Mouse (Mus musculus): Measurements from ENCODE around the gene Cryzl1. TPM values are rescaled to one million over a fixed set of nuclear protein-coding genes. Genes with fewer than 3 reads are reported as not detected.
A peak's percentile ranks its signal among the peaks of the same experiment; 100 is the strongest.

The Cryzl1 gene
- total RNA-seq (2021) = 10 to 100 TPM; 45.9 TPM
- long read RNA-seq, experiment 1, transcript Cryzl1-201 (13 exons, 1,965 nt) = major isoform, 22 of 33 reads
- long read RNA-seq, experiment 1, partial matches to known transcripts = 5 of 33 reads
- long read RNA-seq, experiment 1, other reads (novel, unspliced or antisense) = 5 of 33 reads
- long read RNA-seq, experiment 2, transcript Cryzl1-202 (10 exons, 1,154 nt) = minor isoform, 7 of 106 reads
- long read RNA-seq, experiment 2, transcript Cryzl1-201 (13 exons, 1,965 nt) = major isoform, 62 of 106 reads
- long read RNA-seq, experiment 2, partial matches to known transcripts = 23 of 106 reads
- long read RNA-seq, experiment 2, other reads (novel, unspliced or antisense) = 13 of 106 reads

DNA sequence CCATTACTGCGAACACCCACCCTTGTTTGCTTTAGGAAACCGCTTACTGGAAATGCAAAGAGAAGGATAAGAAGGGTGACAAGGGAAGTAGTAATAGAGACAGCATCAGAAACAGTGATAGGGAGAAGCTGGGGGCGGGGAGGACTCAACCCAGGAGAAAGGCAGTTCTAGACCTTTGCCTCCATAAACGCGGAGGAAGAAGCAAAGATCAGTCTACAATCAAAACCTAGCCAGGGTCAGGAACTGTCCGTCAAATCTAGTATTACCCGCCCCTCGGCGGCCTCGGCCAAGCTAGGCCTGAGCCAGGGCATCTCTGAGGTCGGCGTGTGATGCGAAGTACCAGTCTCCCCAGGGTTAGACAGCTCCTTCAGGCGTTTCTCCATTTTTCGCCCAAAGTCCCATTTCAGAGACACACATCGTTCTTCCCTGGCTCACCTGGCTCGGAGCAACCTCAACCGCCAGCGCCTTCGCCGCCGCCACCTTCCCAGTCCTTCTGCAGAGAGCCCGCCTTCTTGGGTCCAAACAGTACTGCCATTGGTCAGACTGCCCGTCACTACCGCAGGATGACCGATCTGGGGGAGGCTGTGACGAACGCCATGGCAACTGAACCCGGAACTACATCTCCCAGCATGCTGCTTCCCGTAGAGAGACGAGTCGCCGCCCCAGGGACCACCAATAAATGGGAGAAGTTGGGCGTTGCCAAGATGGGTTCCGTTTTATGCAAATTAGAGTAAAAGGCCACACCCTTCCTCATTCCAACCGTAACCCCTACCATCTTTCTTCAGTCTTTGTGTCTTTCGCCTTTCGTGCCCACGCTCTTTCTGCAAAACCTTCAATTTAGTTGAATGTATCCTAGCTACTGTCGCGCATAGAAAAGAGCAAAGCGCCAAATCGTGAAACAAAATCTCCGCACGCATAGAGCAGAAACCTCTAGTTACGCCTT lies at the start of gene Cryzl1:
Gene Cryzl1, minus strand, starts transcription at position 853 of the 943 bp plus-strand sequence.
- peak; percentile 90 to 92 for DNase-seq (ENCODE audit: low spot score in 2 of 2)

DNA sequence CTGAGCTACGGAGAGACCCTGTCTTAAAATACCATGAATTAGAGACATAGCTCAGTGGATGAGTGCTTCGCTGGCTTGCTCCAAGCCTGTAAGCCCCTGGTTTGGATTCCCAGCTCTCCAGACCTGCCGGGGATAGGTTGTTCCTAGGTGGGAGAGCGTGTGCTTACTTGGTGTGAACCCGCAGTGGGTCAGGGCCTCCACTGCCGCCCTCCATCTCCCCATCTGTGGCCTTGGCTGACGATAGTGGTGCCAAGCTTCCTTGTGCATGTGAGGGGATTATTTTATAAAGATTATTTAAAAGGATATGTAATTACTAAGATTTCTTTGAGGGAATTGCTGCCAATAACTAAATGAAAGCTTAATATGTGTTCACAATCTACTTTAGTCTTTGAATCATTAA lies 43.8 kb upstream of the Cryzl1 start:
- DNase-seq (ENCODE audit: low spot score in 2 of 2) = no peak

DNA sequence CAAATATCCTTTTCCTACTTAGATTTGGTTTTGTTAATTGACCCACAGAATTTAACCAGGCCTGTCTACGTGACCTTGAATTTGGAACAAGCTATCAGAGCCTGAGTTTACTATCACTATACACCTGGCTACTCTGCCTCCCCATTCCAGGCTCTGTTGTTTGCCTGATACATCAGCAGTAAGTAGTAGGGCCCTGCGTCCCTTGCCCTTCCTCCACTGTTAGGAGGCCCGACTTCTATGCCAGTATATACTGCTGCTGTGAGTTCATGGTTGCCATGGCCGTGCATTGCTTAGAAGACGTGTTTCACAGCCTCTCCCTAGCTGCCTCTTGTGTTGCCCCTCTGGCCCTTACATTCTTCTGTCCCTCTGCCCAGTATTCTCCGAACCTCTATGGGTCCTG lies 42.6 kb upstream of the Cryzl1 start:
- DNase-seq (ENCODE audit: low spot score in 2 of 2) = no peak

DNA sequence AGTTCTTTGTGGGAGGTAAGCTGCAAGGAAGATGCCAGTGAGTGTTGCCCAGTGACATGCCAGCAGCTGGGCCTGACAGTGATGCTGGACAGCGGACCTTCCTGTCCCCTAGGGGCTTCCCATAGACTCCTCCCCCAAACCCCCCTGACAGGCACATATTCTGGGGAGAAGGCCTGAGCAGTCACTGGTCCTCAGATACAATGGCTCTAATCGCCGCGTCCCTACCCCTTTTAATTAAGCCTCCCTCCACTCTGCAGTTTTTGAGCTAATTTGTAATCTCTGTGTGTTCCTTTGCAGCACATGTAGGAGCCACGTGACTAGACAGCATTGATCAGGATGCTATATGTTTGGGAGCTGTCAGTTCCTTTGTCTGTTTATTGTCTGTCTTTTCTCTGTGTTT lies 41.9 kb upstream of the Cryzl1 start:
- no peak for DNase-seq (ENCODE audit: low spot score in 2 of 2)

DNA sequence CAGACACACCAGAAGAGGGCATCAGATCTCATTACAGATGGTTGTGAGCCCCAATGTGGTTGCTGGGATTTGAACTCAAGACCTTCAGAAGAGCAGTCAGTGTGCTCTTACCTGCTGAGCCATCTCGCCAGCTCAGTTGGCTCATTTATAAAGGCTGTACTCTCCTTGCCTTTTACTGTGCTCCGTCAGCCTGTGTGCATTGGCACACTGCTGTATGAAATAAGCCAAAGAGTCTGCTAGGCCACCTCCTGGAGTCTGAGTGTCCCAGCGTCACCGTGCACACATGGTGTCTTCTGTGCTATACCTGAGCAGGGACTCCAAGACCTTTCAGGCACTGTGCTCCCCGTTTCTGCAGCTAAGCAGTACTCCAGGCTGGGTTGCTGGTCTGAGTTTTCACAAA lies 41.1 kb upstream of the Cryzl1 start:
- no peak for DNase-seq (ENCODE audit: low spot score in 2 of 2)

DNA sequence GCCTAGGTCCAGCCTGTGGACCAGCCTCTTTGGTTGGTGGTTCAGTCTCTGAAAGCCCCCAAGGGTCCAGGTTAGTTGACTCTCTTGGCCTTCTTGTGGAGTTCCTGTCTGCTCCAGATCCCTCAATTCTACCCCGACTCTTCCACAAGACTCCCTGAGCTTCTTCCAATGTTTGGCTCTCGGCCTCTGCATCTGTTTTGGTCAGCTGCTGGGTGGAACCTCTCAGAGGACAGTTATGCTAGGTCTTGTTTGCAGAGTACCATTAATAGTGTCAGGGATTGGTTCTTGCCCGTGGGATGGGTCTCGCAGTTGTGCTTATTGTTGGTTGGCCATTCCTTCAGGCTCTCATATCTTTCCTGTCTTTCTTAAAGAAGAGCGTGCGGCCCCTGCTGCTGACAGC lies 39.8 kb upstream of the Cryzl1 start:
- DNase-seq (ENCODE audit: low spot score in 2 of 2) = no peak

DNA sequence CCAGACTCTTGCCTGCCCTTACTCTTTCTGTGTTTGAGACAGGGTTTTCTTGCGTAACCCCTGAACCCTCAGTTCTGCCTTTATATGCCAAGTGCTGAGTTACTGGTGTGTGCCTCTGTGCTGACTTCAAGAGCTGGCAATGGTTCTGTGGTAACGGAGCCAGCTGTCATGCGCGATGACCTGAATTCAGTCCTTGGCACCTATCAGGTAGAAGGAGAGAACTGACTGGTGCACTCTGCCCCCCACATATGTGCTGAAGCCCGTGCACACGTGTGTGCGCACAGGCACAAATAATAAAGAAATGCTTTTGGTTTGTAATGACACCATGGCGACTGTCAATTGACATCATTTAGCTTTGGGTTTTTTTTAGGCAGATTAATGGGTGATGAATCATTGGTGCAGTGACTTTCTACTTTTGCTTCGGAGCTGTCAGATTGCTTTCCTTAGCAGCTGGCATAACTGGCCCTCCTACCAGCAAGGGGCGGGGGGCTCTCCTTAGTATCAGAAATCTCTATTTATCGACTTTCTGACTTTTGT lies 38.5 kb upstream of the Cryzl1 start:
- peak; percentile 41 to 54 for DNase-seq (ENCODE audit: low spot score in 2 of 2)

DNA sequence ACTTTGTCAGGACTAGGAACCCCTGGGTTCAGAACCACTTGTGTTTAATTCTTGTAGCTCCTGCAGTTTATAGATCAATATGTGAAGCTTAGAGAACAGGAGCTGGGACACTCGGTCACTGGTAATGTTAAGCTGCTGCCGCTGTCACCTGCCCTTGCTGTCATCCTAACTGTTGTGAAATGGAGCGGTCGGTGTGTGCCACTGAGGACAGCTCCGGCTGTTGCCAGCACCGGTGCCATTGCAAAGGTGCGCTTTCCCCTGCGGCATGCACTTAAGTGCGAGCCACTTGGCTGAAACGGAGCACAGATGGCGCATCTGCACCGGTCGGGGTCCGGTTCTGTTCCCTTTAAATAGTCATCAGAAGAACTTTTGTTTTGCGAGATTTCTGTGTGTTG lies 37.0 kb upstream of the Cryzl1 start:
- DNase-seq (ENCODE audit: low spot score in 2 of 2) = no peak

DNA sequence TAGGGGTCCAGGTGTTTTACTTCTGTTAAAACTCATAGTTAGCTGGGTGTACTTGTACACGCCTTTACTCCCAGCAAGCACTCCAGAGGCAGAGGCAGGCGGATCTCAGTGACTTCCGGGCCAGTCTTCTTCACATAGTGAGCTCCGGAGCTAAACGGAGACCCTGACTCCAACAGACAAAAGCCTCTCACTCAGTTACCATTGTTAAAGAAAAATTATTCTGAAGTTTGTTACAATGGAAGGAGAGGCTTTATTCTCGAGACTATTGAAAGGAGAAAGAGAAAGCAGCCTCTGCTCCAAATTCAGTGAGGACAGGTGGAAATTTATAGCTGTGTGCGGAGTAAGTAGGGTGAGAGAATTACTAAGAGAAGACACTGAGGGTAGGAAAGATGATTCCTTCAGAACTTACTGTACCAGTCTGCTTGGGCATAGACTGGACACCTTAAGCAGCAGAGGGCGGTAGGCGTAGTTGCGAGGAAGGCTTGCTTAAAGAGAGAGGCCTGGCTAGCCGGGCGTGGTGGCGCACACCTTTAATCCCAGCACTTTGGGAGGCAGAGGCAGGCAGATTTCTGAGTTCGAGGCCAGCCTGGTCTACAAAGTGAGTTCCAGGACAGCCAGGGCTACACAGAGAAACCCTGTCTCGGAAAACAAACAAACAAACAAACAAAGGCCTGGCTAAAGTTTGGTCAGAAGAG lies 36.5 kb upstream of the Cryzl1 start:
- no peak for DNase-seq (ENCODE audit: low spot score in 2 of 2)

DNA sequence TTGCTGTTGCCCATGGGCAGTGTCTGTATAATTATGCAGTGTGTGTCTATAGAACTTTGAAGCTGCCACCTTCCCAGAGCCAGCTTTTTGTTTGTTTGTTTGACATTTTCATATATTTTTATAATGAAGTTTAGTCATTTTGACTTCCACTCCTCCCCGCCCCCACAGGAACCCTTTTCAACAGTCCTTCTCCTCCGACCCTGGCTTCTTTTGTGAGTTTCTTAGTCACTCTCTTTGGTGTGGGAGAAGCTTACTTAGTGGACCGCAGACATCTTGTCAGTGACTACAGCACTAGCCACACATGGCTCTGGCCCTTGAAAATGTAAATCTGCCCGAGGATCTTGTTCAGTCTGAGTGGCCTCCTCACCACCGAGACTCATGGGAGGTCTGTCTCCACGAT lies 35.6 kb upstream of the Cryzl1 start:
- no peak for DNase-seq (ENCODE audit: low spot score in 2 of 2)

DNA sequence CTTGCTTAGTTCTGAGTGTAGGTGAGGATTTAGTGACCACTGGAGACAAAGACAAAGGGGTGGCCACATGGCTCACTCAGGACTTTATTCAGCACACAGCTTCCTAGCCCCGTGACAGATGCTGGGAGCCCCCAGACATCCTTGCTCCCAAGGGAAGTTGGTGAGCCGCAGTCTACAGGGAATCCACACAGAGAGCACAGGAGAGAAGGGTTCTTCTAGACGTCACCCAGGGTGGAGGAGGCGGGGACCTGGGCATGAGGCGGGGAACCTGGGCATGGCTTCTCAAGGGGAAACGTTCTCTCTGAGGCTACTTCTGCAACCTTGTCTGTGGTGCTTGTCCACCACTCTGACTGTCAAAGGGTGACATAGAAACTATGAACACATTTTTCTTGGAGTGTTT lies 35.2 kb upstream of the Cryzl1 start:
- no peak for DNase-seq (ENCODE audit: low spot score in 2 of 2)

DNA sequence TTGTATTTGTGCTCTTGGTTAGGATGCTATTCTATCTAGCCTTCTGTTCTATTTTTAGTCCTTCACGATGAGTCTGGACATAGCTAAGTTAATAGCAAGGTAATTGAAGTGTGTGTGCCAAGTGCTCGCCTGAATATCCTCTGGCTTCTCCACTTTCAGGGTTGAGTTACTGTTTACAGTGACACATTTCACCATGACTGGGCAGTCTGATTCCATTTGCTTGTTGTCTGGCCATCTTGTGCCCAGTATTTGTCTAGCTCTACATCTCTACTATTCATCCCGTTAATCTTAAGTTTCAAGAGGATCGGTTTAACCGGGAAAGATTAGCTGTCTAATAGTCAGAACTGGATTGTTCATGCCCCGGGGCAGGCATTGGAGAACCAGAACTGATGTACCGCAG lies 33.7 kb upstream of the Cryzl1 start:
- DNase-seq (ENCODE audit: low spot score in 2 of 2) = no peak

DNA sequence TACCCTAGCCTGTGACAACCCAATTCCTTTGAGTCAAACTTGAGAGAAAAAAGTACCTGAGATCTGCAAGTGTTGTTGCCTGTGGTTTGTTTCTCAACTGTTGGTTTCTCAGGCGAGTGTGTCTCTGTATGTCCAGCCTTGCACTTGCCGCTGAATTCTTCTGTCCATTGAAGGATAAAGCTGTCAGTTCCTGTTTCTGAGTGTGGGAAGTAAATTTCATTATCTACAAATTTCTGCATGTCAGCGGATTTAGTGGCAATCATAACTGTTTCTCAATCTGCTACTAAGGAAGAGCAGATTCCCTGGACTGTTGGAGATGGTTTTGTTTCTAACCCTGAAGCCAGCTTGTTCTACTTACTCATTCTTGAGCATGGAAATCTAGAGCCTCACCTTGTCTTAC lies 33.0 kb upstream of the Cryzl1 start:
- no peak for DNase-seq (ENCODE audit: low spot score in 2 of 2)

DNA sequence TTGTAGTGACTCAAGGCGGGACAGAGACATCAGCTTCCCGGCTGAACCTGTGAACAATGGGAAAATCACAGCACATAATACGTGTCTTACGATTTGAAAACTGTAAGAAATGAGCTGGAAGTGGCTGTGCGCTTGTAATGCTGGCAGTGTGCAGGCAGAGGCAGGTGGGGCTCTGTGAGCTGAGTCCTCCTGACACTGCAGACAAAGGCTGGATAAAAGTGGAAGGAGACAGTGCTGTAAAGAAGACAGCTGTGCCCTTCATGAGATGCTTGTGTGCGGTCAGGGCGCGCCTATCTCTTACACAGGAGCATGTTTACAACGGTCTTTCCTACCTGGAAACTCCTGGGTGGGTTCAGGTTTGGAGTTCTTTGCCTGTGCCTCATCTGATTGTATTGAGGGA lies 32.4 kb upstream of the Cryzl1 start:
- no peak for DNase-seq (ENCODE audit: low spot score in 2 of 2)

DNA sequence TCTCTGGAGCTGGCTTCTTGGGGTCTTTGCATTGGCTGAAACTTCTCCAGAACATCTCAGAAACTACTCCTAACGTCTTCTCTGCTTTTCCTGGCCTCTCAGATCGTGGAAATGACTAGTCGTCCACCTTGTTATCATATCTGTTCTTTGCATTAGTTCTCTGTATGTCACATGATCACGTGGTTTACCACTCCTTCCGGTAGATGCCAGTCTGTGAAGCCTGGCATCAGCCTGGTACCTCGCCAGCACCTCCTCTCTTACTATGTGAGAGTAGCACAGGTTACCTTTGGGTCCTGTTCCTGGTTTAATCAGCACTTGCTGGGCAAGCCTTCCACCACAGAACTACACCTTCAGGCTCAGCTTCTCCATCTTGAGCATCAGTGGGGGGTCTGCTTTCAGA lies 26.2 kb upstream of the Cryzl1 start:
- no peak for DNase-seq (ENCODE audit: low spot score in 2 of 2)

DNA sequence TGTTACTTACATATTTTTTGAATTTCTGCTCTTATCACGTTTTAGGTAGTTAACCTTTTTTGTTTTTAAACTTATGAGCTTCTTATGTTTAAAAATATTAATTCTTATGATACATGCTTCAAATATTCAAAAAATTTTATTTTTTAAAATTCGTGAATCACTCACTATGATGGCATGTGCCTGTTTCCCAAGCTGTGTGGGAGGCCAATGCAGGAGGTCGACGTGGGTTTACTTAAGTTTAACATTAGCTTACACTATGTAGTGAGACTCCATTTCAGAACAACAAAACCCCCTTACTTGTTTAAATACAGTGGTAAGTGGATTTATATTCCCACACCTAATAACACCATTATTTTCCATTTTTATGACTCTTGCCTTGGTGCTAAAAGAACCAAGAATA lies 24.8 kb upstream of the Cryzl1 start:
- no peak for DNase-seq (ENCODE audit: low spot score in 2 of 2)

DNA sequence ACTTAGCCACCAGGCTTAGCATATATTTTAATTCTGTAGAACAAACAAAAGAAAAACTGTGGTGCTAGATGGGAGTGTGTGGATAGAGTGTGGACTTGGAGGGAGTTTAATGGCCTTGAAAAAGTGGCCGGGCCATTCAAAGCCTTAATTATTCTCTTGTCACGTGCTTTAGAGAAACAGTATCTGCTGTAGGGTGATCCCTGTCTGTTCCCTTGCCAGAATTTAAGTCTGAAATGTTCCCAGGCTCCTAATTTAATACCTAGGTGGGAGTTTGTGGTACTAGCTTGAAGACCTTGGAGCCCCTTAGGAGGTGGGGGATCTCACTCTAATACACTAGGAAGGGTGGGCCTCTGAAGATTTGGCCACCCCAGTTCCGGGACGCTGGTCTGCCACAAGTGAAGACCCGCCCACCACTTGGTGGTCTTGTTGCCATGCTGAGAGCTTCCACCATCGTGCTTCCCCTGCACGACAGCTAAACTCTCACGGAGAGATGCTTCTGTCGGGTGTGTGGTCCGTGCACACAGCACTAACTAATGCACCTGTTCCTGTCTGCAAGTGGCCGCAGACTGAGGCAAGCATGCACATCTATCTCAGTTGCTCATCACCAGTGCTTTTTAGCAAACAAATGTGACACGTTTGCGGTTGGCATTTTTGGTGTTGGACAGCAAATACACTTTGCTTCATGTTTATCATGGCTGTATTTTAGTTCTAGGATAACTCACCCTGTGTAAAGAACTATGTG lies 23.0 kb upstream of the Cryzl1 start:
- no peak for DNase-seq (ENCODE audit: low spot score in 2 of 2)

DNA sequence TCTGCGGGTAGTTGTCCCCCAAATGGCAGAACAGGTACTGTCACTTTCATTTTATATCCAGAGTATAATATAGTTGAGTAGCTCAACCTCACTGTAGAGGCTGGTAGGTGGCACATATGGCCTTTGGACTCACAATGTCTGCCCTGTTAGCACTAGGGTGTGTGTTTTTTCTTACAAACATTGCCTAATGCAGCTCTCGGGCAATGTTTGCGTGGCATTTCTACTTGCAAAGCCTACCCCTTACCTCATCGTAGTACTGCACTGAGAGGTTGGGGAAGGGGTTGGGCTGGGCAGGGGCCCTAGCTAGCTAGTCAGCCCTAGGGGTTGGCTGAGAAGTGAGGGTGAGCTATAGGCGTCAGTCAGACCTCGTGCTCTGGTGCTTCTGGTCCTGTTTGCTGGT lies 18.8 kb upstream of the Cryzl1 start:
- no peak for DNase-seq (ENCODE audit: low spot score in 2 of 2)

DNA sequence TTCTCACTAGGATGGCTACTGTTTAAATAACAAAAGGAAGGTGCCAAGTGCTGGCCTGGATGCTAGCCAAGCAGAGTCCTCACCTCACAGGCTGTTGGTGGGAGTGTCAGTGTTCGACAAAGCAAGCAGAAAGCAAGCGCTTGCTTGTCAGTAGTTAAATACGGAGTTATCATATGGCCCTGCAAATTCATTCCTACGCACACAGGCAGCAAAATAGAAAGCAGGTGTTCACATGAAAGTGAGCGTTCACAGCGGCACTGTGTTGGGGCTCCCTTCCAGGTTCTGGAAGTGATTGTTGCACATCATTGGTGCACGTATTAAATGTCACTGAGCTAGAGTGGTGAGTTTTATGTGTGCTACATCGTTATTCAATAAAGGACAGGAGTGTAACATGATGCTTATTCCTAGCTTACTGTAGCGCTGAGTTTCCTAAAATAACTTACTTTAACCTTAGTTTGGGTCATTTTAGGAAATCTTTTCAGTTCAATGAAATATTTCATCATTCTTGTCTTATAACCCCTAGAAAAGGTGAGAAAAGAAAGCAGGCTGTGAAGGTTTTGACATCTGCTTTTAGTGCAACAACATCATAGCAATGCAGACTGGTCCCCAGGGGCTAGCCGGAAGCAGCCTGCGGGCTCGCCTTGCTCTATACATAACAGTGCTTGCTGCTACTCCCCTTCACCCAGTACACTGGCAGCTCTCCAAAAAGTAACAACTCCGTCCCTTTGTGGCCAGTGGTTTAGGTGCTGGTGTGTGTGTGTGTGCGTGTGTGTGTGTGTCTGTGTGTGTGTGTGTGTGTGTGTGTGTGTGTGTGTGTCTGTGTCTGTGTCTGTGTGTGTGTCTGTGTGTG lies 17.6 kb upstream of the Cryzl1 start:
- DNase-seq (ENCODE audit: low spot score in 2 of 2) = no peak

DNA sequence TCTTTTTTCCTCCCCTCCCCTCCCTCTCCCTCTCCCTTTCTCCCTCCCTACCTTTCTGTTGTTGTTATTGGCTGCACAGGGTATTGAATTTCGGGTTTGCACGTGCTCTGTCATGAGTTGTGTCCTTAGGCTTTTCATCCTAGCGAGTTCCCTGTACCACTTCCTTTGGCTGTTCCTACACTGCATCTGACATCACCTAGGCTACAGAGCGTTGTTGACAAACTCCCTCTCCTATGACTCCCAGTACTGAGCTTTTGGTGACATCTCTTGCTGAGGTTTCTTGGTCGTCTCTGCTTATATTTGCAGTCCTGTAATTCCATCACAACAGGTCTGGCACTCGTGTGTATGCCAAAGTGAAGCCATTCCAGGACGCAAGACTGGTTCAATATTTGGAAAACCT lies 14.3 kb upstream of the Cryzl1 start:
- DNase-seq (ENCODE audit: low spot score in 2 of 2) = no peak

Measured in adrenal gland, adult 18-20 months (tissue).